Mouse (Mus musculus) megakaryocyte, embryonic 14.5 days (primary cell): ENCODE measurements at regions not wholly inside any gene's neighbourhood (a gene's known extent, or its start where the extent isn't known, plus 50 kb on each side); places are given as distances from the start of the nearest gene placed in this dataset.

Experiments
- FLI1 ChIP-seq: IDR thresholded peaks from 2 replicates; pipeline ENCODE4 v1.6.1; 2012; ENCODE audit warnings: low read length, inconsistent platforms, mixed read lengths
- GATA1 ChIP-seq: IDR thresholded peaks from 3 replicates; pipeline ENCODE4 v1.6.1; 2012; ENCODE audit warnings: mixed read lengths, low read length, inconsistent platforms, borderline replicate concordance

- TF ChIP-seq FLI1 (no peak), GATA1 (no peak)
These were observed 2285.3 kb downstream of the 4930444P10Rik start for GRCm38 (mm10) chr1:13807786-13808185.
